Mouse (Mus musculus): Measurements from ENCODE around the gene Cxxc4. TPM values are rescaled to one million over a fixed set of nuclear protein-coding genes. Genes with fewer than 3 reads are reported as not detected.
"Not testable (repeated sequence)": the region's sequence is repeated elsewhere in the genome, so short reads cannot be mapped to it uniquely, and the experiment has no call there.

Cxxc4 gene
- polyA plus RNA-seq (2015; fragmentation: Nextera tagmentation; extraction: Ambion mirVana): 4.1 and 4.9 TPM in 2 replicates

- H3K27ac ChIP-seq (ENCODE audit: low read length): peak within 1 kb of the TSS; percentile 79
- H3K4me1 ChIP-seq (ENCODE audit: control insufficient read depth, insufficient read depth, low read length): no peaks in the 10 kb centered on the region
- H3K4me2 ChIP-seq (ENCODE audit: low read depth, low read length): peak within 1 kb of the TSS; percentile 68
- ATAC-seq (ENCODE audit: insufficient read depth, low FRiP score): peak; percentile 55
- H3K9me3 ChIP-seq (replicated peaks; ENCODE audit: control insufficient read depth, low read length): no peaks in the 10 kb centered on the region
- H3K9ac ChIP-seq (ENCODE audit: low read length): peak within 1 kb of the TSS; percentile 64
- no peaks in the 10 kb centered on the region for H3K36me3 ChIP-seq (ENCODE audit: control insufficient read depth, insufficient read depth, low read length)
- WGBS: 4% methylated on average over 12 of the region's 22 CpGs
- H3K27me3 ChIP-seq (ENCODE audit: control insufficient read depth, insufficient read depth, low read length): no peaks in the 10 kb centered on the region
- peak within 1 kb of the TSS; percentile 52 for H3K4me3 ChIP-seq (replicated peaks; ENCODE audit: low read length)
Measured at GRCm38 (mm10) chr3:134236414-134237112, at the start of gene Cxxc4. Gene Cxxc4 (plus strand): TSS chr3:134236484.

- H3K27ac ChIP-seq (ENCODE audit: low read length): no peak overlapping the region
- H3K27me3 ChIP-seq (ENCODE audit: control insufficient read depth, insufficient read depth, low read length): no peaks in the 10 kb centered on the region
- peak overlapping the region; percentile 31 for H3K4me3 ChIP-seq (replicated peaks; ENCODE audit: low read length)
- H3K4me2 ChIP-seq (ENCODE audit: low read depth, low read length): peak overlapping the region; percentile 46
- H3K36me3 ChIP-seq (ENCODE audit: control insufficient read depth, insufficient read depth, low read length): no peaks in the 10 kb centered on the region
- 57% methylated on average over 12 of the region's 12 CpGs for WGBS
- H3K9me3 ChIP-seq (replicated peaks; ENCODE audit: control insufficient read depth, low read length): no peaks in the 10 kb centered on the region
- no peak for ATAC-seq (ENCODE audit: insufficient read depth, low FRiP score)
- H3K9ac ChIP-seq (ENCODE audit: low read length): no peak overlapping the region
- 0 out of 2 replicates have a peak, but pooled peaks cover 3% of the 10 kb centered on the region for H3K4me1 ChIP-seq (ENCODE audit: control insufficient read depth, insufficient read depth, low read length)
Measured at GRCm38 (mm10) chr3:134188979-134189946, 47.0 kb upstream of the Cxxc4 start.

GRCm38 (mm10) chr3:134190046-134190445 is 46.2 kb upstream of the Cxxc4 start:
- WGBS: 32% methylated on average over 11 of the region's 11 CpGs
- peak; percentile 80 for ATAC-seq (ENCODE audit: insufficient read depth, low FRiP score)
- peak overlapping the region; percentile 46; the same call in 1 of the 2 replicates for H3K4me2 ChIP-seq (ENCODE audit: low read depth, low read length)
- H3K4me1 ChIP-seq (ENCODE audit: control insufficient read depth, insufficient read depth, low read length): 0 out of 2 replicates have a peak, but pooled peaks cover 3% of the 10 kb centered on the region
- H3K4me3 ChIP-seq (replicated peaks; ENCODE audit: low read length): peak overlapping the region; percentile 31
- H3K9ac ChIP-seq (ENCODE audit: low read length): no peak overlapping the region
- H3K27ac ChIP-seq (ENCODE audit: low read length): no peak overlapping the region; the same call in 1 of the 2 replicates
- H3K9me3 ChIP-seq (replicated peaks; ENCODE audit: control insufficient read depth, low read length): no peaks in the 10 kb centered on the region
- no peaks in the 10 kb centered on the region for H3K36me3 ChIP-seq (ENCODE audit: control insufficient read depth, insufficient read depth, low read length)
- no peaks in the 10 kb centered on the region for H3K27me3 ChIP-seq (ENCODE audit: control insufficient read depth, insufficient read depth, low read length)

- peak overlapping the region; percentile 28; the same call in 1 of the 2 replicates for H3K4me2 ChIP-seq (ENCODE audit: low read depth, low read length)
- ATAC-seq (ENCODE audit: insufficient read depth, low FRiP score): no peak
- WGBS: 25% methylated on average over 9 of the region's 9 CpGs
Measured at GRCm38 (mm10) chr3:134199892-134200291, 36.4 kb upstream of the Cxxc4 start.

GRCm38 (mm10) chr3:134206624-134207023 is 29.7 kb upstream of the Cxxc4 start:
- 86% methylated on average over 3 of the region's 3 CpGs for WGBS
- Histone ChIP-seq H3K9me3 (replicated peaks; ENCODE audit: control insufficient read depth, low read length) (no peaks in the 10 kb centered on the region), H3K4me3 (replicated peaks; ENCODE audit: low read length) (no peak overlapping the region), H3K36me3 (ENCODE audit: control insufficient read depth, insufficient read depth, low read length) (no peaks in the 10 kb centered on the region), H3K9ac (ENCODE audit: low read length) (no peak overlapping the region), H3K4me2 (ENCODE audit: low read depth, low read length) (no peak overlapping the region), H3K4me1 (ENCODE audit: control insufficient read depth, insufficient read depth, low read length) (no peaks in the 10 kb centered on the region), H3K27me3 (ENCODE audit: control insufficient read depth, insufficient read depth, low read length) (no peaks in the 10 kb centered on the region), H3K27ac (ENCODE audit: low read length) (no peak overlapping the region)
- no peak for ATAC-seq (ENCODE audit: insufficient read depth, low FRiP score)

More at GRCm38 (mm10) chr3:134199892-134200291, 36.4 kb upstream of the Cxxc4 start:
- Histone ChIP-seq H3K9me3 (replicated peaks; ENCODE audit: control insufficient read depth, low read length) (no peaks in the 10 kb centered on the region), H3K27ac (ENCODE audit: low read length) (no peak overlapping the region), H3K27me3 (ENCODE audit: control insufficient read depth, insufficient read depth, low read length) (no peaks in the 10 kb centered on the region), H3K9ac (ENCODE audit: low read length) (no peak overlapping the region), H3K4me3 (replicated peaks; ENCODE audit: low read length) (no peak overlapping the region), H3K4me1 (ENCODE audit: control insufficient read depth, insufficient read depth, low read length) (peaks cover 7% of the 10 kb centered on the region; the same call in 1 of the 2 replicates), H3K36me3 (ENCODE audit: control insufficient read depth, insufficient read depth, low read length) (no peaks in the 10 kb centered on the region)

GRCm38 (mm10) chr3:134210950-134211349 is 25.3 kb upstream of the Cxxc4 start:
- 57% methylated on average over 6 of the region's 6 CpGs for WGBS
- no peak for ATAC-seq (ENCODE audit: insufficient read depth, low FRiP score)
- H3K36me3 ChIP-seq (ENCODE audit: control insufficient read depth, insufficient read depth, low read length): no peaks in the 10 kb centered on the region

GRCm38 (mm10) chr3:134219881-134220280 is 16.4 kb upstream of the Cxxc4 start:
- H3K4me3 ChIP-seq (replicated peaks; ENCODE audit: low read length); H3K36me3 ChIP-seq (ENCODE audit: control insufficient read depth, insufficient read depth, low read length); H3K9me3 ChIP-seq (replicated peaks; ENCODE audit: control insufficient read depth, low read length); ATAC-seq (ENCODE audit: insufficient read depth, low FRiP score); H3K4me2 ChIP-seq (ENCODE audit: low read depth, low read length); H3K27me3 ChIP-seq (ENCODE audit: control insufficient read depth, insufficient read depth, low read length); H3K9ac ChIP-seq (ENCODE audit: low read length); H3K27ac ChIP-seq (ENCODE audit: low read length); H3K4me1 ChIP-seq (ENCODE audit: control insufficient read depth, insufficient read depth, low read length): not testable (repeated sequence)

More at GRCm38 (mm10) chr3:134210950-134211349, 25.3 kb upstream of the Cxxc4 start:
- H3K4me2 ChIP-seq (ENCODE audit: low read depth, low read length): no peak overlapping the region
- H3K27ac ChIP-seq (ENCODE audit: low read length): no peak overlapping the region
- no peak overlapping the region for H3K4me3 ChIP-seq (replicated peaks; ENCODE audit: low read length)
- H3K9ac ChIP-seq (ENCODE audit: low read length): no peak overlapping the region
- no peaks in the 10 kb centered on the region for H3K4me1 ChIP-seq (ENCODE audit: control insufficient read depth, insufficient read depth, low read length)
- H3K9me3 ChIP-seq (replicated peaks; ENCODE audit: control insufficient read depth, low read length): no peaks in the 10 kb centered on the region
- H3K27me3 ChIP-seq (ENCODE audit: control insufficient read depth, insufficient read depth, low read length): no peaks in the 10 kb centered on the region

- Histone ChIP-seq H3K27me3 (ENCODE audit: control insufficient read depth, insufficient read depth, low read length) (no peaks in the 10 kb centered on the region), H3K27ac (ENCODE audit: low read length) (no peak overlapping the region), H3K4me2 (ENCODE audit: low read depth, low read length) (no peak overlapping the region), H3K9ac (ENCODE audit: low read length) (no peak overlapping the region), H3K4me1 (ENCODE audit: control insufficient read depth, insufficient read depth, low read length) (no peaks in the 10 kb centered on the region), H3K4me3 (replicated peaks; ENCODE audit: low read length) (no peak overlapping the region), H3K9me3 (replicated peaks; ENCODE audit: control insufficient read depth, low read length) (no peaks in the 10 kb centered on the region), H3K36me3 (ENCODE audit: control insufficient read depth, insufficient read depth, low read length) (no peaks in the 10 kb centered on the region)
- WGBS: 40% methylated on average over 2 of the region's 2 CpGs
- ATAC-seq (ENCODE audit: insufficient read depth, low FRiP score): peak; percentile 50; the same call in 1 of the 2 replicates
Measured at GRCm38 (mm10) chr3:134221002-134221401, 15.3 kb upstream of the Cxxc4 start.

GRCm38 (mm10) chr3:134222593-134222992 is 13.7 kb upstream of the Cxxc4 start:
- H3K36me3 ChIP-seq (ENCODE audit: control insufficient read depth, insufficient read depth, low read length): no peaks in the 10 kb centered on the region
- H3K4me2 ChIP-seq (ENCODE audit: low read depth, low read length): no peak overlapping the region
- H3K4me1 ChIP-seq (ENCODE audit: control insufficient read depth, insufficient read depth, low read length): no peaks in the 10 kb centered on the region
- WGBS: 69% methylated on average over 1 of the region's 1 CpGs
- H3K27me3 ChIP-seq (ENCODE audit: control insufficient read depth, insufficient read depth, low read length): no peaks in the 10 kb centered on the region
- H3K27ac ChIP-seq (ENCODE audit: low read length): no peak overlapping the region
- no peaks in the 10 kb centered on the region for H3K9me3 ChIP-seq (replicated peaks; ENCODE audit: control insufficient read depth, low read length)
- ATAC-seq (ENCODE audit: insufficient read depth, low FRiP score): no peak
- H3K9ac ChIP-seq (ENCODE audit: low read length): no peak overlapping the region
- no peak overlapping the region for H3K4me3 ChIP-seq (replicated peaks; ENCODE audit: low read length)
